Mouse (Mus musculus) liver, adult 2 months (tissue): ENCODE results near the gene Grxcr1.

ENCODE experiments used
- CTCF ChIP-seq: fragments of 200-500 bp; IDR thresholded peaks from 2 replicates; pipeline ENCODE4 v1.5.1; 2011; ENCODE audit warnings: low read depth, low read length, control low read depth
- POLR2A ChIP-seq: fragments of 200-500 bp; IDR thresholded peaks from 2 replicates; pipeline ENCODE4 v1.6.1; 2011; ENCODE audit warnings: low read length, control low read depth; ENCODE audit not compliant: insufficient read depth; ENCODE audit errors: extremely low read depth

DNA sequence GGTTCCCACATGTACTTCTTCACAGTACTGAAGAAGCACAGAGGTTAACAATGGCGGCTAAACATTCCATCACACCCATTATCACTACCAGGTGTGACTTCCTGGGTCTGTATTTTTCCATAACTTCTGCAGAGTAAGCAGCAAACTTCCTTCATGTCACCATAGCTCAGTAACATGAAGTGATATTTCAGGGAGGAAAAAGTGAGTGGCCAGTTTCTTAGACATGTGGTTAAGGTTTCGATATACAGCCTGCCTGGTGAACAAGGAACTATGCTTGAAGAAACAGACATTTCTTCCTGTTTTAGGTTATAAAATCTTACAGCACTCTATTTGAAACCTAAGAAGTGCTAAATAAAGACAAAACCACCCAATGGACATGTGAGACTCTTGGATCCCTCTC is 1.7 kb downstream of the Grxcr1 start:
- TF ChIP-seq CTCF (no peak), POLR2A (no peak)
